Mouse (Mus musculus) megakaryocyte, embryonic 14.5 days (primary cell): ENCODE measurements at regions not wholly inside any gene's neighbourhood (a gene's known extent, or its start where the extent isn't known, plus 50 kb on each side); places are given as distances from the start of the nearest gene placed in this dataset.

Source experiments
- FLI1 ChIP-seq: IDR thresholded peaks from 2 replicates; pipeline ENCODE4 v1.6.1; 2012; ENCODE audit warnings: low read length, inconsistent platforms, mixed read lengths
- GATA1 ChIP-seq: IDR thresholded peaks from 3 replicates; pipeline ENCODE4 v1.6.1; 2012; ENCODE audit warnings: mixed read lengths, low read length, inconsistent platforms, borderline replicate concordance

DNA sequence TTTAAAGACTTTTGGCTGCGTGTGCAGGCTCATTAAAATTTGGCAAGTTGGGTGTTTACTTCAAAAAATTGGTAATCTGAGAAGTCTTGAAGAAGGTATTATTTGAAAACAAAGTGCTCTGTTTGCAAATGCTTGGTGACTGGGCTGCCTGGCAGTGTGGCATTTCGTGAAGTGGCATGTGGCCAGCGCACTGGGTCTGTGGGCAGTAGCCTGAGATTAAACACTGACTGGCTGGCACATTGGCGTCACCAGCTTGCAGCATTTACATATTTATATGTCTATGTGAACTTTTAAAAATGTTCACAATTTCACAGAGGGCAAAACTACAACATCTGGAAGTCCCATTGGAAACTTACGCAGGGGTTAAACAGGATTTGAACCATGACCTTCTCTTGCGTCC is 261.3 kb downstream of the Trib2 start:
- TF ChIP-seq GATA1: no peak
- no peak for TF ChIP-seq FLI1
